Mouse (Mus musculus) forebrain, embryonic 10.5 days (tissue): Measurements from ENCODE around the gene Kctd7. TPM values are rescaled to one million over a fixed set of nuclear protein-coding genes. Genes with fewer than 3 reads are reported as not detected.

Experiments used
- DNase-seq: peaks from one replicate; pipeline ENCODE4 v3.0.0-alpha.2; 2017; ENCODE audit warnings: low spot score; ENCODE audit errors: extremely low spot score
- H3K27ac ChIP-seq: fragments of 300-500 bp; sonication (generic); 2 replicates; pipeline ENCODE4 v1.5.1; 2016; ENCODE audit warnings: mild to moderate bottlenecking
- H3K27me3 ChIP-seq: fragments of 300-500 bp; sonication (generic); 2 replicates; pipeline ENCODE4 v1.6.1; 2016; ENCODE audit warnings: mild to moderate bottlenecking; ENCODE audit not compliant: poor library complexity, severe bottlenecking
- H3K36me3 ChIP-seq: fragments of 300-500 bp; sonication (generic); replicated peaks from 2 replicates; pipeline ENCODE4 v1.6.1; 2016; ENCODE audit warnings: mild to moderate bottlenecking, moderate library complexity
- H3K4me1 ChIP-seq: fragments of 300-500 bp; sonication (generic); 2 replicates; pipeline ENCODE4 v1.6.1; 2016
- H3K4me3 ChIP-seq: fragments of 300-500 bp; sonication (generic); 2 replicates; pipeline ENCODE4 v1.5.1; 2016; ENCODE audit warnings: mild to moderate bottlenecking, moderate library complexity
- H3K9me3 ChIP-seq: fragments of 300-500 bp; sonication (generic); 2 replicates; pipeline ENCODE4 v1.6.1; 2016; ENCODE audit warnings: mild to moderate bottlenecking, moderate library complexity
- WGBS: fragments of 180-500 bp; shearing (Covaris S2); methylation state at CpG from one replicate; pipeline ENCODE4 v1.1.7; 2016; 5-methylcytosine and 5-hydroxymethylcytosine counted together
- polyA plus RNA-seq: library from polyadenylated mRNA; unstranded; fragments of >200 nt; fragmentation: Nextera tagmentation; extraction: Ambion mirVana; gene quantifications from 2 replicates; pipeline ENCODE4 v1.2.1, GENCODE M21; 2016

Gene Kctd7
- polyA plus RNA-seq, 1 experiment from 2014 or later = 3.9 TPM

DNA sequence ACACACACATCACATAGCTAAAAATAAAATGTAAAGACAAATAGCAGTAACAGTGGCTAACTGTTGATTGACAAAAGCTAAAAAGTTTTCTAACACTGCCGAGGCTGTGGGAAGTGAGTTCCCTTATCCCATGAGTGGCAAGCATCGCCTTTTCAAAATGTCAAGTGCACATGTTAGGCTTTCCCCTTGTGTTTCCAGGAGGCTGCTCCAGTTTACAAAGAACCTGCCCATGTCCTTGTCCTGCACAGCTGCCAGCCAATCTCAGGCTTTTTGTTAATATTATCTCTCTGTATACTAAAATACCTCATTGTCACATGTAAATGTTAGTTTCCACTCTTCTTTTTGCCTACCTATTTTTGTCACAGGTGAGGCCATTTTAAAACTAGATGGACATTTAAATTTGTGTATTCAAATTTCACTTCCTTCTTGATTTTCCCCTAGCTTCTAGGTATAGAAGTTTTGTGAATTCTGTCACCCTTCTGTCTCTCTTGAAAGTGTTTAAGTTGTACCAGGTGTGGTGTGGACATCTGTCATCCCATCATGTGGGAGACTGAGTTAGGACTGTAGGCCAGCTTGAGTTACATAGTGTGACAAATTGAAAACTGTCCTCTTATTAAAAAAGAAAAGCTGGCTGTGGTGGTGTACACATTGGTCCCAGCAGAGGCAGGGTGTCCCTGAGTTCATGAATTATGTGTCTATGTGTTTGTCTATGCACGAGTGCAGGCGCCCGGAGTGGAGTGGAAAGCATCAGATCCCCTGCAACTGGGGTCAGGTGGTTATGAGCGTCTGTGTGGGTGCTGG, 37.3 kb downstream of the Kctd7 start:
- WGBS = 93% methylated on average over 6 of the region's 6 CpGs
- peaks cover 6% of the 10 kb centered on the region; the same call in 1 of the 2 replicates for H3K4me1 ChIP-seq
- H3K36me3 ChIP-seq = no peaks in the 10 kb centered on the region
- no peak for DNase-seq
- H3K4me3 ChIP-seq = no peak overlapping the region
- H3K27ac ChIP-seq = no peak overlapping the region
- no peaks in the 10 kb centered on the region for H3K9me3 ChIP-seq
- no peaks in the 10 kb centered on the region for H3K27me3 ChIP-seq

DNA sequence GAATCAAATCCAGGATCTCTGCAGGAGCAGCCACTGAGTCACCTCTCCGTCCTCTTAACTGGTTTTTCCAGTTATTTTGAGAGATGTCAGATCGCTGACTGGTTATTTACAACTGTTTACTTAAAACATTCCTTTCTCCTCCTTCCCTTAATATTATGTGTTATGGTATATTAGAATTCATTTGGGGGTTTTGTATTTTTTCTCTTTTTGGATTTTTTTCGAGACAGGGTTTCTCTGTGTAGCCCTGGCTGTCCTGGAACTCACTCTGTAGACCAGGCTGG, 37.8 kb downstream of the Kctd7 start:
- no peak for DNase-seq
- 0 out of 2 replicates have a peak, but pooled peaks cover 2% of the 10 kb centered on the region for H3K36me3 ChIP-seq
- no peaks in the 10 kb centered on the region for H3K27me3 ChIP-seq
- no peak overlapping the region for H3K4me3 ChIP-seq
- H3K4me1 ChIP-seq = peaks cover 11% of the 10 kb centered on the region; the same call in 1 of the 2 replicates
- no peaks in the 10 kb centered on the region for H3K9me3 ChIP-seq
- H3K27ac ChIP-seq = no peak overlapping the region
- WGBS = 88% methylated on average over 3 of the region's 3 CpGs

DNA sequence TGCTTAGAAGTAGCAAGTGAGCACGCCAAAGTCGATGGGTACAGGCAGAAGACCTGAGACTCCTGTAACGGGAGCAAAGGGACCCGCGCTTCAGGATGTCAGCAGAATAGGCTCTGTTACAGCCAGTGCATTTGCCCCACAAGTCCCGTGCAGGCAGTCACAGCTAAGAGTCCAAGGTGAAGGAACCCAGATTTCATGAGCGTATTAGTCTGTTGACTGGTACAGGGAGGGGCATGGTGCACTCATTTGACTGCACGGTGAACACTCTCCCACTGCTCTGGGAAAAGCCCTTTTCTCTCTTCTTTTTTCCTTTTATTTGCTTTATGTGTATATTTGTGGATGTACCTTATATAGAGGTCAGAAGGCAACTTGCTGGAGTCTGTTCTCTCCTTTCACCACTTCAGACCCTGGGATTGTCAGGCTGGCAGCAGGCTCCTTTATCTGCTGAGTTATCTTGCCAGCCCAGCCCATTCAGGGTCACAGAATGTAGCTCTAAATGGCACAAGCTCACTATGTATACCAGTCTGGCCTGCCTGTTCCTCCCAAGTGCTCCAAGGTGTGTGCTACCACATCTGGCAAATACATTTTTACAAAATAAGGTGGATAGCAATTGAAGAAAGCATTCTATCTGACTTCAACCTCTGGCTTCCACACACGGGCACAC, 39.7 kb downstream of the Kctd7 start:
- WGBS = 90% methylated on average over 9 of the region's 9 CpGs
- H3K4me1 ChIP-seq = peaks cover 7% of the 10 kb centered on the region; the same call in 1 of the 2 replicates

DNA sequence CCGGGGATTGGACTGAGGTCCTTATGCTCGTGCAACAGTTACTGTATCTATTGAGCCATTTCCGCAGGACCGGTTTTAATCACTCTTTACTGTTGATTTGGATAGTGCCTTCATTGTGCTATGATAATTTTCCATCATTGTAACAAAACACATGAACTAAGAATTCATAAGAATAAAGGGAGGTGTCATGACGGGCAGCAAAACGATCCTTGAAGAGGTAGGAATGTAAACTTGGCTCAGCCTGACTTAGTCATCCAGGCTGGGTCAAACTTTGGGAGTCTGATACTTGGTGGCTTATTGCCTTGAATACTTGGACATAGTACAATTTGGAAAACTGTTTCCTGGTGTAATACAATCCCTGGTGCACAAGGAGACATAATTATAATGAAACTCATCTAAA, 40.7 kb downstream of the Kctd7 start:
- DNase-seq = no peak
- H3K4me1 ChIP-seq = peaks cover 7% of the 10 kb centered on the region; the same call in 1 of the 2 replicates
- H3K9me3 ChIP-seq = no peaks in the 10 kb centered on the region
- WGBS = 90% methylated on average over 6 of the region's 6 CpGs
- no peak overlapping the region for H3K4me3 ChIP-seq
- H3K36me3 ChIP-seq = peaks cover 27% of the 10 kb centered on the region
- no peak overlapping the region for H3K27ac ChIP-seq
- no peaks in the 10 kb centered on the region for H3K27me3 ChIP-seq

More for the DNA sequence above, 39.7 kb downstream of the Kctd7 start:
- Histone ChIP-seq H3K27ac (no peak overlapping the region), H3K36me3 (peaks cover 17% of the 10 kb centered on the region), H3K27me3 (no peaks in the 10 kb centered on the region), H3K4me3 (no peak overlapping the region), H3K9me3 (no peaks in the 10 kb centered on the region)
- DNase-seq = no peak

DNA sequence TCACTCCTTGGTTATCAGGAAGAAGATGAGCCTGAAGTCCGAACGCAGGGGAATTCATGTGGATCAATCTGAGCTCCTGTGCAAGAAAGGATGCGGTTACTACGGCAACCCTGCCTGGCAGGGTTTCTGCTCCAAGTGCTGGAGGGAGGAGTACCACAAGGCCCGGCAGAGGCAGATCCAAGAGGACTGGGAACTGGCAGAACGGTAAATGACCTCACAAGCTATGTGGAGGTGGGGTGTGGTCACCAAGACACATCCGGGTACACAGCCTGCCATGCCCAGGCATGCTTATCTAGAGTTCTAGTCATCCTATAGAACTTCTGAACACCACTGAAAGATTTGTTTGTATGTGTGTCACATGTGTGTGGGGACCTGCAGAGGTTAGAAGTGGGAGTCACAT, 42.7 kb downstream of the Kctd7 start:
- H3K4me1 ChIP-seq = peaks cover 7% of the 10 kb centered on the region; the same call in 1 of the 2 replicates
- H3K27me3 ChIP-seq = no peaks in the 10 kb centered on the region
- H3K9me3 ChIP-seq = no peaks in the 10 kb centered on the region
- H3K36me3 ChIP-seq = peaks cover 47% of the 10 kb centered on the region
- H3K4me3 ChIP-seq = no peak overlapping the region
- DNase-seq = no peak
- no peak overlapping the region for H3K27ac ChIP-seq
- WGBS = 63% methylated on average over 7 of the region's 7 CpGs

DNA sequence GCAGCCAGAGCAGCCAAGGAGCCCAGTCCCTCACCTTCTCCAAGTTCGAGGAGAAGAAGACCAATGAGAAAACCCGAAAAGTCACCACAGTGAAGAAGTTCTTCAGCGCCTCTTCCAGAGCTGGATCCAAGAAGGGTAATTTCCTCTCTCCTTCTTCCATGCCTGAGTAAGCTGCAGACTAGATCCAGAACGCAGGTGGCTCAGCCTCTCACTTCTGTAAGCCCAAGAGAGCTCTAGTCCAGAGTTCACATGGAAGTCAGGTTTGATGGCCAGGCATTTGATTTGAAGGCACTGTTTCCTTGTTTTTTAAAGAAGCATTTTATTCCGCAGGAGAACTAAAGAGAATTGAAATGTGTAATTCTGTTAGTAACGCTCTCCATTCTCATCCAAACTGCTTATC, 46.2 kb downstream of the Kctd7 start:
- 91% methylated on average over 6 of the region's 6 CpGs for WGBS
- DNase-seq = no peak

DNA sequence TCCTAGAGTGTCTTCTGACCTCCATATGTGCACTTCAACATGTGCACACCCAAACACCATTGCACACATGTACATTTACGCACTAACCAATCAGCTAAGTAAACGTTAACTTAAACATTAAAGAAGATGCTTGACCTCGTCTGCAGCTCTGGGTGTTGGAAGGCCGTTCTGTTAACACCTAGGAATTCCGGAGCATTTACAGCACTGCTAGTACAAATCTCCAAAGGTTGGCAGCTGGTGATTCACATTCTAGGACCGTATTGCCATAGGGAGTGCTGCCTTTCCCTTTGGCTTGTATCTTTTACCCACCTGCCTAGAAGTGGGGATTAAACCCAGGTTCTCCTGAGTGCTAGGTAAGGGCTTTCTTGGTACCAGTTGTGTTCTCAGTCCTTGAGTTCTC, 47.2 kb downstream of the Kctd7 start:
- 91% methylated on average over 6 of the region's 6 CpGs for WGBS
- H3K36me3 ChIP-seq = peaks cover 76% of the 10 kb centered on the region
- H3K27ac ChIP-seq = no peak overlapping the region
- DNase-seq = no peak
- peaks cover 6% of the 10 kb centered on the region; the same call in 1 of the 2 replicates for H3K4me1 ChIP-seq
- no peak overlapping the region for H3K4me3 ChIP-seq
- H3K27me3 ChIP-seq = no peaks in the 10 kb centered on the region
- H3K9me3 ChIP-seq = no peaks in the 10 kb centered on the region

More for the DNA sequence above, 46.2 kb downstream of the Kctd7 start:
- Histone ChIP-seq H3K36me3 (peaks cover 76% of the 10 kb centered on the region), H3K27me3 (no peaks in the 10 kb centered on the region), H3K4me3 (no peak overlapping the region), H3K4me1 (peaks cover 7% of the 10 kb centered on the region; the same call in 1 of the 2 replicates), H3K27ac (no peak overlapping the region), H3K9me3 (no peaks in the 10 kb centered on the region)

DNA sequence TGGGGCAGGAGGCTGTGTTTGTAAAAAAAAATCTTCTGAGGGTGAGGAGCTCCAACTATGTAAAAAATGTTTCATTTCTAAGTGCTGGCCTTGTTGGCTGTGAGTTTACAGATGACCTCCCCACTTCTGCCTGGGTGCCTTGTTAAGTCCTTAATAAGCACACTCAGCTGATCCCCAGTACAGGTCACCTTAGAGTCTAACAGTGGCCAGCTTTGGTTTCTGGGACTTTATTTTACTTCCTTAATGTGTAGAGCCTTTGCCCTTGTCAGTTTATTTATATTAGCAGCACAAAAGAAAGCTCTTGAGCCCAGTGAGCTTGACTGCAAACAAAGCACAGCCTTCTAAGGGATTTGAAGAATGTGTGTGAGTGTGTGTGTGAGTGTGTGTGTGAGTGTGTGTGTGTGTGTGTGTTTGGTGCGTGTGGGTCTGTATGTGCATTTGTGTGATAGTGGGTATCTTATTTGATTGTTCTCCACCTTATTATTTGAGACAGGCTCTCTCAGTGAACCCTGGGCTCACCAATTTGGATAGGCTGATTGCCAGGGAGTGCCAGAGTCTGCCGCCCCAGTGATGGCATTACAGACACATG, 47.8 kb downstream of the Kctd7 start:
- H3K4me1 ChIP-seq = peaks cover under 1% of the 10 kb centered on the region; the same call in 1 of the 2 replicates
- no peak for DNase-seq
- H3K36me3 ChIP-seq = peaks cover 79% of the 10 kb centered on the region
- 78% methylated on average over 2 of the region's 2 CpGs for WGBS
- H3K9me3 ChIP-seq = no peaks in the 10 kb centered on the region
- H3K27ac ChIP-seq = no peak overlapping the region
- no peaks in the 10 kb centered on the region for H3K27me3 ChIP-seq
- H3K4me3 ChIP-seq = no peak overlapping the region

DNA sequence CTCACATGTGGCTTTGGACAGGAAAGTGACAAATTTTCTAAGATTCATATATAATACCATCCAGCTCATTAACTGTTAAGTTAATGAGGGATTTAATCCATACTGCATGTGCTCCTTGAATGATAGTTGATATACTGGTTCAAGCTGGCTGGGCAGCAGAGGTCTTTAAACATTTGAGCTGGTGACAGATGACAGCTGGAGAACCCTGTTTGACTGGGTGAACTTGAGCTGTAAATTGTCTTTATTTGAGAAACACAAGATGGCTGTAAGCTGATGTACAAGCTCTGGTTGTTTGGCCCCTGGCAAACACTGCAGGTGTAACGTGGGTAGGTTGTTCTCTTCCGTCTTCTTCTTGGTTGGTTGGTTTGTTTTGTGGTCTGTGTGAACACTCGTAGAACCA, 49.1 kb downstream of the Kctd7 start:
- no peak for DNase-seq
- Histone ChIP-seq H3K27ac (no peak overlapping the region), H3K36me3 (peaks cover 82% of the 10 kb centered on the region), H3K9me3 (no peaks in the 10 kb centered on the region), H3K27me3 (no peaks in the 10 kb centered on the region), H3K4me3 (no peak overlapping the region), H3K4me1 (no peaks in the 10 kb centered on the region)
- 94% methylated on average over 3 of the region's 3 CpGs for WGBS

DNA sequence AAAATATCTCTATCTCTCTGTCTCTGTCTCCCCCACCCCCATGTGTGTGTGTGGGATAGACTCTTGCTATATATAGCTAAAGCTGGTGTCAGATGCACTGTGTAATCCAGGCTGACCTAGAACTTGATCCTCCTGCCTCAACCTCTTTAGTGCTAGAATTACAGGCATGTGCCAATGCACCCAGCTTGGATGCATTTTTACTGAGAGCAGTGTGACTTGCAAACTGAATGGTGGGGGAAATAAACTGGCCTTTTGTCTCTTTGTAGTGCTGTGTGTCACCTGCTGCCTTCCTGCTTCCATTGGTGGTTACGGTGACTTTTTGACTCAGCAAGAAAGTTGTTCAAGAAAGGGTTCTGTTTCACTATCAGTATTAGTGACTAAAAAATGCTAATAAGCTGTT, 51.6 kb downstream of the Kctd7 start:
- no peaks in the 10 kb centered on the region for H3K27me3 ChIP-seq
- H3K4me3 ChIP-seq = no peak overlapping the region
- H3K9me3 ChIP-seq = no peaks in the 10 kb centered on the region
- no peak for DNase-seq
- H3K4me1 ChIP-seq = no peaks in the 10 kb centered on the region
- 96% methylated on average over 1 of the region's 1 CpGs for WGBS
- H3K27ac ChIP-seq = no peak overlapping the region
- peaks cover 80% of the 10 kb centered on the region for H3K36me3 ChIP-seq

DNA sequence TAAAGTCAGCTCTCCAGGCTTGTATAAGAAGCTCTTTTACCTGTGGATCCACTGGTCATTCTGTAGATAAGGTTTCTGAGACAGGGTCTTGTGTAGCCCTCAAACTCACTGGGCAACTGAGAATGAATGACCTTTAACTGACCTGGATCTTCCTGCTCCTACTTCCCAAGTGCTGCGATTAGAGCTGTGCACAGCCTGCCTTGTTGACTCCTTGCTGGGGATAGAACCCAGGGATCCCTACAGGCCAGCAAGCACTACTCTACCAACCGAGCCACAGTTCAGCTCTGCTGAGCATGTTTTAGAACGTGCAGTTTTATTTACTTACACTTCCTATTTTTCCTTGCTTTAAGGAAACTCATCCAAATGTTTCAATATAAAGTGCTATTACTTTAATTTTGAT, 52.8 kb downstream of the Kctd7 start:
- DNase-seq = no peak
- Histone ChIP-seq H3K36me3 (peaks cover 76% of the 10 kb centered on the region), H3K4me1 (no peaks in the 10 kb centered on the region), H3K27ac (no peak overlapping the region), H3K9me3 (no peaks in the 10 kb centered on the region), H3K27me3 (no peaks in the 10 kb centered on the region), H3K4me3 (no peak overlapping the region)
- 90% methylated on average over 3 of the region's 3 CpGs for WGBS

DNA sequence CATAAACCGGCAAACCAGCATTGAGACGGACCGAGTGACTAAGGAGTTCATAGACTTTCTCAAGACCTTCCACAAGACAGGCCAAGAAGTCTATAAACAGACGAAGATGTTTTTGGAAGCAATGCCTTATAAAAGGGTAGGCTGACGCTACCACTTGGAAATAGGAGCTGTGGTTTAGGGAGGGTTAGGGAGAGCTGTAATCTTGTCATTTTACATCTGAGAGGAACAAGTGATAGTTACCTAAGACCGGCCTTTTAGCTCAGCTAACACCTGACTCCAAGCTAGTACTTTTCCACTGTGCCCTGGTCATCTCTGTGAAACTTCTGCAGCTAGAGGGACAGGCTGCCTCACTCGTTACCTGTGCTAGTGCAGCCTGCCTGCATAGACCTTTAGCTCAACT, 53.3 kb downstream of the Kctd7 start:
- Histone ChIP-seq H3K4me1 (no peaks in the 10 kb centered on the region), H3K4me3 (no peak overlapping the region), H3K27ac (no peak overlapping the region), H3K27me3 (no peaks in the 10 kb centered on the region), H3K9me3 (no peaks in the 10 kb centered on the region), H3K36me3 (peaks cover 76% of the 10 kb centered on the region)
- no peak for DNase-seq
- 91% methylated on average over 7 of the region's 7 CpGs for WGBS
